Mouse (Mus musculus): ENCODE measurements around the gene BC035947. TPM values are rescaled to one million over a fixed set of nuclear protein-coding genes. Genes with fewer than 3 reads are reported as not detected.

The BC035947 gene
- polyA plus RNA-seq, 1 experiment from 2014 or later = not detected

DNA sequence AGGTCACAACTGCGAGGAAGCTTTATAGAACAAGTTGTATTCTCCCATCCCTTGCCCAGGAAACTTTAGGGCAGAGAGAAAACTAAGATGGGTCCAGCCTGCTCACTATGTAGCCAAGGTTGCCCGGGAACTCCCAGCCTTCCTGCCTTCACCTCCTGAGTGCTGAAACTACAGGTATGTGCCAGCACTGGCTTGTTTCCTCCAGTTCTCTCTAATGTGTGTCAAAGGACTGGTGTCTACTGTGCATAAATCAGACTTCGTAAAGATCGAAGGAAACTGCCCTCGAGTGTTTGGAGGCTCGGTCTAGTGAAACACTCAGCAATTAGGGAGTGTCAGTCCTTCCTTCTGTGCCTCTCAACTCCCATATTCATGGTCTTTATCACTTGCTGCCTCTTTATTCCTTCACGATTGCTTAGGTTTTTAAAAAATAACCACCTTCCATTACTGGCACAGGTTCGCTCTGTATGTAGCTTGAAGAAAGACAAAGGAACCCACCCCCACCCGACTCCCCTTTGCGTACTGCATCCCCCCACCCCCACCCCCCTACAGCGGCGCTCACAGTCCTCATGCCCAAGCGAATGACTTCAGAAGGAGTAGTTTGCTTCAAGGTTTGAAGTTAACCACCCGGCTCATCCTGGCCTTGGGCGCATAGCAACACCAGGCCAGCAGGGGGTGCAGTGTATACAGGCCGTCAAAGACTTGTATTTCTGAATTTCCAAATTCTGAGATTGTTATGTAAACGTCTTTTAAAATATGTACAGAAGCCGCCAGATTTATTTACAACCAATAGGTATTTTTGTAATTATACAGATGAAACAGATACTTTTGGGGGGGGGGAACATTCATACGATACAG is 24.6 kb upstream of the BC035947 start:
- H3K4me1 ChIP-seq (ENCODE audit: control insufficient read depth, low read depth, low read length) = peaks cover 3% of the 10 kb centered on the region
- no peak overlapping the region for H3K27ac ChIP-seq (ENCODE audit: low read length)
- H3K4me3 ChIP-seq (ENCODE audit: low read depth, low read length) = no peak overlapping the region; the same call in 1 of the 2 replicates
- no peaks in the 10 kb centered on the region for H3K9me3 ChIP-seq (replicated peaks; ENCODE audit: control insufficient read depth, low read length)
- no peaks in the 10 kb centered on the region for H3K36me3 ChIP-seq (ENCODE audit: control insufficient read depth, insufficient read depth)
- no peaks in the 10 kb centered on the region for H3K27me3 ChIP-seq (ENCODE audit: control insufficient read depth, insufficient read depth, low read depth, low read length)
- H3K4me2 ChIP-seq (ENCODE audit: low read depth, low read length) = peak overlapping the region; percentile 55
- H3K9ac ChIP-seq (ENCODE audit: low read depth, low read length) = no peak overlapping the region
- no peak for ATAC-seq (ENCODE audit: low read depth)
- WGBS (ENCODE audit: insufficient replicate concordance) = 30% methylated on average over 19 of the region's 19 CpGs

DNA sequence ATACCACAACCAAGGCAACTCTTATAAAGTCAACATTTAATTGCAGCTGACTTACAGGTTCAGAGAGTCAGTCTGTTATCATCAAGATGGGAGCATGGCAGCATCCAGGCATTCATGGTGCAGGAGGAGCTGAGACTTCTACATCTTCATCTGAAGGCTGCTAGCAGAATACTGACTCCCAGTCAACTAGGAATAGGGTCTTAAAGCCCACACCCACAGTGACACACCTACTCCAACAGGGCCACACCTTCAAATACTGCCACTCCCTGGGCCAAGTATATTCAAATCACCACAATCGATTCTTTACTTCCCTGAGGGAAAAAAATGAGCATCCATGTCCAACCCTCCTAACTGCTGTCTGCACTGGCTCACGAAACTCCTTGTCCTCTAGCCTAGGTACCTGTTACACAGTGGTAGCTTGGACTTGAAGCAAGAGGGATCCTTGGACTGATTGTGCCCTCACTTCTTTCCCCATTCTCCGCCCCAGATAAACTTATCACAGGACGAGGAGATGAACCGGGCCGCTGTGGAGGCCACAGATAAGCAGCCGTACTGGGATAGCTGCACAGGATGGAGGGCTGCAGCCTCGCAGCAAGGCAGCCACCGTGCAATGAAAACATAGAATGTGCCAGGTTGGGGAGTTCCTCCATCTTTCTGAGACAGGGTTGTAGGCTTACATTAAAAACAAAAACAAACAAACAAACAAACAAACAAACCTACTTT is 22.6 kb upstream of the BC035947 start:
- 42% methylated on average over 9 of the region's 9 CpGs for WGBS (ENCODE audit: insufficient replicate concordance)
- Histone ChIP-seq H3K36me3 (ENCODE audit: control insufficient read depth, insufficient read depth) (no peaks in the 10 kb centered on the region), H3K4me1 (ENCODE audit: control insufficient read depth, low read depth, low read length) (peaks cover 3% of the 10 kb centered on the region), H3K9me3 (replicated peaks; ENCODE audit: control insufficient read depth, low read length) (no peaks in the 10 kb centered on the region), H3K4me2 (ENCODE audit: low read depth, low read length) (no peak overlapping the region), H3K27ac (ENCODE audit: low read length) (no peak overlapping the region), H3K27me3 (ENCODE audit: control insufficient read depth, insufficient read depth, low read depth, low read length) (no peaks in the 10 kb centered on the region), H3K9ac (ENCODE audit: low read depth, low read length) (no peak overlapping the region), H3K4me3 (ENCODE audit: low read depth, low read length) (no peak overlapping the region)
- peak; percentile 68 for ATAC-seq (ENCODE audit: low read depth)

DNA sequence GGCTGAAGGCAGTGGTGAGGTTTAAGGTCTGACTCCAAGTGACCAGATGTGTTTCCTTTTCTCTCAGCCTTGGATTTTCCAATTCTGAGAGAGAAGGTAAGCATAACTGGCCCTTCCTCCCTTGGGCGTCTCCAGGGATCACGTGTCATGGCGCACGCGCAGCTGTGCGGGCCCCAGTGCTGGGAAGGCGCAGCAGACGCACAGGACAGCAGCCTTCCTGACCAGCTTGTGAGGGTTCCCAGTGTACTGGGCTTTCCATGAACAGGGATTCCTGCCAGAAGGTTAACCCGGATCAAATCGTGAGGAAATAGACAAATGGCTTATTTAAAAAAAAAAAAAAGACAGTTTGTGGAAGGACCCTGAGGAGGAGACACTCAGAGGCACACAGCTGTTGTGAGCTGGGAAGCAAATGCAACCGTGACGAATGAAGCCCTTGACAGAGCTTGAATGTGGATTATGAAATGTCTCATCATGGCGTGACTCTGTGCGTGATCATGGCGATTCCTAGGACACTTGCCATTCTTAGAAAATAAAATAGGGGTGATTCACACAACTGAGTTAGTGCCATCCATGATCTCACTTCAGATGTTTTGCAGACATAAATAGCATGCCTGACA is 20.3 kb upstream of the BC035947 start:
- no peak overlapping the region for H3K4me3 ChIP-seq (ENCODE audit: low read depth, low read length)
- no peaks in the 10 kb centered on the region for H3K27me3 ChIP-seq (ENCODE audit: control insufficient read depth, insufficient read depth, low read depth, low read length)
- no peak overlapping the region for H3K4me2 ChIP-seq (ENCODE audit: low read depth, low read length)
- H3K36me3 ChIP-seq (ENCODE audit: control insufficient read depth, insufficient read depth) = no peaks in the 10 kb centered on the region
- 75% methylated on average over 15 of the region's 15 CpGs for WGBS (ENCODE audit: insufficient replicate concordance)
- H3K9me3 ChIP-seq (replicated peaks; ENCODE audit: control insufficient read depth, low read length) = no peaks in the 10 kb centered on the region
- no peak overlapping the region for H3K9ac ChIP-seq (ENCODE audit: low read depth, low read length)
- ATAC-seq (ENCODE audit: low read depth) = no peak
- no peak overlapping the region for H3K27ac ChIP-seq (ENCODE audit: low read length)
- peaks cover 3% of the 10 kb centered on the region for H3K4me1 ChIP-seq (ENCODE audit: control insufficient read depth, low read depth, low read length)

DNA sequence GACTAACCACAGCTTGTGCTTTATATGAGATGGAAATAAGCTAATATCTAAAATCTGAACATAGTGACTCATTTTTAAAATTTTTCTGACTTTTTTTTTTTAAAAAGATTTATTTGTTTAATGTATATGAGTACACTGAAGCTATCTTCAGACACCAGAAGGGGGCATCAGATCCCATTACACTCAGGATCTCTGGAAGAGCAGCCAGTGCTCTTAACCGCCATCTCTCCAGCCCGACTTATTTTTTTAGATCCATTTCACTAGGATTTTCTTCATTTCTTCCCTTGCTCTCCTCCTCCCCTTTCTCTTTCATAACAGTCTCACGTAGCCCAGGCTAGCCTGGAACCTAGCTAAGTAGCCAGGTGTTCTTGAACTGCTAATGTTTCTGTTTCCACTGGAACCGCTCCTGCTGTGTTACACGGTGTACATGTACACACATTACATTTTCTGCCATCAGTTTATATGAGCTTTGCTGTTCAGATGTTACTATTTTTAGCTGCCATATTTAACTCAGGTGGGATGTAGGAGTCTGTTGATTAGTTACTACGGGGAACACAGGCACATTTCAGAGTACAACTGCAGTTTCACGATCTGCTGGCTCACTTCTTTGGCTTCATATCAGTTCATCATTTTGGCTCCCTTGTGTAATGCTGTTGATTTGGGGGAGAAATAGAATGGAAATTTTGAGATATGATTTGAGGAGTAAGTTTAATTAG is 18.7 kb upstream of the BC035947 start:
- Histone ChIP-seq H3K9me3 (replicated peaks; ENCODE audit: control insufficient read depth, low read length) (no peaks in the 10 kb centered on the region), H3K27ac (ENCODE audit: low read length) (no peak overlapping the region), H3K36me3 (ENCODE audit: control insufficient read depth, insufficient read depth) (no peaks in the 10 kb centered on the region), H3K4me2 (ENCODE audit: low read depth, low read length) (no peak overlapping the region), H3K9ac (ENCODE audit: low read depth, low read length) (no peak overlapping the region), H3K27me3 (ENCODE audit: control insufficient read depth, insufficient read depth, low read depth, low read length) (no peaks in the 10 kb centered on the region), H3K4me3 (ENCODE audit: low read depth, low read length) (no peak overlapping the region), H3K4me1 (ENCODE audit: control insufficient read depth, low read depth, low read length) (peaks cover 3% of the 10 kb centered on the region)
- WGBS (ENCODE audit: insufficient replicate concordance) = 63% methylated on average over 7 of the region's 7 CpGs
- no peak for ATAC-seq (ENCODE audit: low read depth)

DNA sequence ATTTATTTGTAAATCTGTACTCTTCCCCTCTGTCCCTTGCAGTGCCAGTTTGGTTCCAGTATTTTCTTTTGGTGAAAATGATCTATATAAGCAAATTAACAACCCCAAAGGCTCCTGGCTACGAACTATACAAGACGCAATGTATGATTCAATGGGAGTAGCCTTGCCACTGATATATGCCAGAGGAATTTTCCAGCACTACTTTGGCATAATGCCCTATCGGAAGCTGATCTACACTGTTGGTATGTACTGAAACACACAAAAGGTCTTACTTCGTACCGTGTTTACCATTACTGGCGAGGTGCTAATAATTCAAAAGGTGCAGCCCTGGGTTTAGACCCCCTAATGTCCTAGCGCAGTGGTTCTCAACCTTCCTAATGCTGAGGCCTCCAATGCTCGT is 17.1 kb upstream of the BC035947 start:
- H3K4me3 ChIP-seq (ENCODE audit: low read depth, low read length) = no peak overlapping the region
- H3K4me2 ChIP-seq (ENCODE audit: low read depth, low read length) = no peak overlapping the region
- H3K27ac ChIP-seq (ENCODE audit: low read length) = no peak overlapping the region
- ATAC-seq (ENCODE audit: low read depth) = no peak
- H3K9me3 ChIP-seq (replicated peaks; ENCODE audit: control insufficient read depth, low read length) = no peaks in the 10 kb centered on the region
- no peaks in the 10 kb centered on the region for H3K27me3 ChIP-seq (ENCODE audit: control insufficient read depth, insufficient read depth, low read depth, low read length)
- no peaks in the 10 kb centered on the region for H3K36me3 ChIP-seq (ENCODE audit: control insufficient read depth, insufficient read depth)
- no peak overlapping the region for H3K9ac ChIP-seq (ENCODE audit: low read depth, low read length)
- WGBS (ENCODE audit: insufficient replicate concordance) = 75% methylated on average over 8 of the region's 8 CpGs
- no peaks in the 10 kb centered on the region for H3K4me1 ChIP-seq (ENCODE audit: control insufficient read depth, low read depth, low read length)

DNA sequence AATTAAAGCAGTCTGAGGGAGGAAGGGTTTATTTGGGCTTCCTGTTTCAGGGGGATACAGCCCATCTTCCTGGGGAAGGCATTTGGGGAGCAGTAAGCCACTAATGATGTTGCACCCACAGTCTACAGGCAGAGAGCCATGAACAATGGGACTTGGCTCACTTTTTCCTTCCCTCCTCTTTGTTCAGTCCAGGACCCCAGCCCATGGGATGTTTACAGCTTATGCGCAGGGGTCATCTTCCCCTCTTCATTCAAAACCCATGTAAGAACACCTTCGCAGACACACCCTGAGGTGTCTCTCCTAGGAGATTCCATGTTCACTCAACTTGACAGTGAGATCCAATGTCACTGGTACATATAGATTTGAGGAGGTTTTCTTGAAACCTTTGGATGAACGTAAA is 16.4 kb upstream of the BC035947 start:
- H3K9ac ChIP-seq (ENCODE audit: low read depth, low read length) = no peak overlapping the region
- no peak overlapping the region for H3K4me2 ChIP-seq (ENCODE audit: low read depth, low read length)
- no peak overlapping the region for H3K4me3 ChIP-seq (ENCODE audit: low read depth, low read length)
- H3K4me1 ChIP-seq (ENCODE audit: control insufficient read depth, low read depth, low read length) = no peaks in the 10 kb centered on the region
- no peaks in the 10 kb centered on the region for H3K27me3 ChIP-seq (ENCODE audit: control insufficient read depth, insufficient read depth, low read depth, low read length)
- H3K9me3 ChIP-seq (replicated peaks; ENCODE audit: control insufficient read depth, low read length) = no peaks in the 10 kb centered on the region
- H3K27ac ChIP-seq (ENCODE audit: low read length) = no peak overlapping the region
- H3K36me3 ChIP-seq (ENCODE audit: control insufficient read depth, insufficient read depth) = no peaks in the 10 kb centered on the region
- 74% methylated on average over 3 of the region's 3 CpGs for WGBS (ENCODE audit: insufficient replicate concordance)
- no peak for ATAC-seq (ENCODE audit: low read depth)

DNA sequence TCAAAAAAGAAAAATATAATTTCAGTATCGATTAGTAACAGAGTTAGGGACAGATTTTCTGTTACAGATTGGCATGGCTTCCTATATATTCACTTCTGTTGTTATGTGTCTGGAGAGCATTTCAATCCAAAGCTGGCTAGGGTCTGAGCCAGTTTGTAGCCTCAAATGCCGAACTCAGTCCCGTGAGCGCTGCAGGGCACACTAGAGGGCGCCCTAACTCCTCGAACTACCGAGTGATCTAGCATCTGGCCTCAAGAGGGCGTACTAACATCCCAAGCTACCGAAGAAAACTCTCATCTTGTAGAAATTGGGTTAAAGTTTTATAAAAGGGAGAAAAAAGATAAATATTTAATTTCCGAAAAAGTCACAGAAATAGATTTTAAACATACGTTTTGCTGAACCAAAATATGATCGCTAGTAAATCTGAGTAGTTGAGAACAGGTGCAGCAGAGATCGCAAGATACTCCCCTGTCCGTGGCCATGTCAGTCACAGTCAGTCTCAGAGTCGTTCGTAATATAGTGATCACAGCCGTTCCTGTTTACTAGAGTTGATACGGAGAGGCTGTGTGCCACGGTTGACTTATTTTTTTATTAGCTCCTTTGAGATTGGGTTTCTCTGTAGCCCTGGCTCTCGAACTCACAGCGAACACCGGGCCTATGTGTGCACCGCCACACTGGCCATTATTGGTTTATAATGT is 13.4 kb upstream of the BC035947 start:
- no peaks in the 10 kb centered on the region for H3K27me3 ChIP-seq (ENCODE audit: control insufficient read depth, insufficient read depth, low read depth, low read length)
- no peak overlapping the region for H3K9ac ChIP-seq (ENCODE audit: low read depth, low read length)
- no peak overlapping the region for H3K4me3 ChIP-seq (ENCODE audit: low read depth, low read length)
- H3K4me1 ChIP-seq (ENCODE audit: control insufficient read depth, low read depth, low read length) = no peaks in the 10 kb centered on the region
- no peaks in the 10 kb centered on the region for H3K9me3 ChIP-seq (replicated peaks; ENCODE audit: control insufficient read depth, low read length)
- no peaks in the 10 kb centered on the region for H3K36me3 ChIP-seq (ENCODE audit: control insufficient read depth, insufficient read depth)
- no peak for ATAC-seq (ENCODE audit: low read depth)
- 45% methylated on average over 23 of the region's 23 CpGs for WGBS (ENCODE audit: insufficient replicate concordance)
- no peak overlapping the region for H3K27ac ChIP-seq (ENCODE audit: low read length)
- no peak overlapping the region for H3K4me2 ChIP-seq (ENCODE audit: low read depth, low read length)

DNA sequence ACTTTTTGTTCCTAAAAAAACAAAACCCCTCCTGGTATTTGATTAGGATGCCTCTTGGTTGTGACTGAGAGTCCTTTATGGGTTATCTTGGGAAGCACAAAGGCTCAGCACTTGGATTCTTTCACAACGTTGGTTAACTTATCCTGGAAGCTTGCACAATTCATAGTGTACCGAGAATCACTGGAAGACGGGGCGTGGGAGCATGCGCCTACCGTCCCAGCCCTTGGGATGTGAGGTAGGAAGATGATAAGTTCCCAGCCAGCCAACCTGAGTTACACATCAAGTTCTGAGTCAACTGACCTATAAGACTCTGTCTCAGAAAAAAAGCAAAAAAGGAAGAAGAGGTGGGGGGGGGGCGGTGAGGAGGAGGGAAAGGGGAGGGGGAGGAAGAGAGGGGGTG is 6.9 kb upstream of the BC035947 start:
- no peak overlapping the region for H3K4me3 ChIP-seq (ENCODE audit: low read depth, low read length)
- H3K27ac ChIP-seq (ENCODE audit: low read length) = no peak overlapping the region
- ATAC-seq (ENCODE audit: low read depth) = no peak
- H3K4me2 ChIP-seq (ENCODE audit: low read depth, low read length) = no peak overlapping the region
- WGBS (ENCODE audit: insufficient replicate concordance) = 68% methylated on average over 7 of the region's 7 CpGs
- H3K27me3 ChIP-seq (ENCODE audit: control insufficient read depth, insufficient read depth, low read depth, low read length) = no peaks in the 10 kb centered on the region
- no peaks in the 10 kb centered on the region for H3K4me1 ChIP-seq (ENCODE audit: control insufficient read depth, low read depth, low read length)
- no peaks in the 10 kb centered on the region for H3K36me3 ChIP-seq (ENCODE audit: control insufficient read depth, insufficient read depth)
- H3K9me3 ChIP-seq (replicated peaks; ENCODE audit: control insufficient read depth, low read length) = no peaks in the 10 kb centered on the region
- no peak overlapping the region for H3K9ac ChIP-seq (ENCODE audit: low read depth, low read length)
